Mouse (Mus musculus): ENCODE measurements at regions not wholly inside any gene's neighbourhood (a gene's known extent, or its start where the extent isn't known, plus 50 kb on each side); places are given as distances from the start of the nearest gene placed in this dataset.

GRCm38 (mm10) chr8:89303326-89303725 lies 259.4 kb upstream of the Sall1 start:
- no peak for ATAC-seq (ENCODE audit: low read depth)
- Histone ChIP-seq H3K27me3 (ENCODE audit: control insufficient read depth, insufficient read depth, low read depth, low read length) (no peaks in the 10 kb centered on the region), H3K9ac (ENCODE audit: low read depth, low read length) (no peak overlapping the region), H3K4me1 (ENCODE audit: control insufficient read depth, low read depth, low read length) (no peaks in the 10 kb centered on the region), H3K9me3 (replicated peaks; ENCODE audit: control insufficient read depth, low read length) (no peaks in the 10 kb centered on the region), H3K4me2 (ENCODE audit: low read depth, low read length) (no peak overlapping the region), H3K27ac (ENCODE audit: low read length) (no peak overlapping the region), H3K36me3 (ENCODE audit: control insufficient read depth, insufficient read depth) (no peaks in the 10 kb centered on the region), H3K4me3 (ENCODE audit: low read depth, low read length) (no peak overlapping the region)
- WGBS (ENCODE audit: insufficient replicate concordance): 56% methylated on average over 4 of the region's 4 CpGs

GRCm38 (mm10) chr8:89299637-89300036 lies 255.7 kb upstream of the Sall1 start:
- H3K36me3 ChIP-seq (ENCODE audit: control insufficient read depth, insufficient read depth): no peaks in the 10 kb centered on the region
- H3K4me1 ChIP-seq (ENCODE audit: control insufficient read depth, low read depth, low read length): no peaks in the 10 kb centered on the region
- 73% methylated on average over 4 of the region's 4 CpGs for WGBS (ENCODE audit: insufficient replicate concordance)
- no peak overlapping the region for H3K4me3 ChIP-seq (ENCODE audit: low read depth, low read length)
- H3K9me3 ChIP-seq (replicated peaks; ENCODE audit: control insufficient read depth, low read length): no peaks in the 10 kb centered on the region
- H3K27me3 ChIP-seq (ENCODE audit: control insufficient read depth, insufficient read depth, low read depth, low read length): no peaks in the 10 kb centered on the region
- no peak overlapping the region for H3K9ac ChIP-seq (ENCODE audit: low read depth, low read length)
- H3K27ac ChIP-seq (ENCODE audit: low read length): no peak overlapping the region
- H3K4me2 ChIP-seq (ENCODE audit: low read depth, low read length): no peak overlapping the region
- no peak for ATAC-seq (ENCODE audit: low read depth)

- H3K9me3 ChIP-seq (replicated peaks; ENCODE audit: control insufficient read depth, low read length): no peaks in the 10 kb centered on the region
- H3K4me1 ChIP-seq (ENCODE audit: control insufficient read depth, low read depth, low read length): no peaks in the 10 kb centered on the region
- WGBS (ENCODE audit: insufficient replicate concordance): 61% methylated on average over 5 of the region's 5 CpGs
- H3K4me3 ChIP-seq (ENCODE audit: low read depth, low read length): no peak overlapping the region
- no peak overlapping the region for H3K27ac ChIP-seq (ENCODE audit: low read length)
- H3K36me3 ChIP-seq (ENCODE audit: control insufficient read depth, insufficient read depth): no peaks in the 10 kb centered on the region
- no peak overlapping the region for H3K4me2 ChIP-seq (ENCODE audit: low read depth, low read length)
- H3K9ac ChIP-seq (ENCODE audit: low read depth, low read length): no peak overlapping the region
- no peaks in the 10 kb centered on the region for H3K27me3 ChIP-seq (ENCODE audit: control insufficient read depth, insufficient read depth, low read depth, low read length)
- ATAC-seq (ENCODE audit: low read depth): no peak
Measured at GRCm38 (mm10) chr8:89295686-89296085, 251.7 kb upstream of the Sall1 start.

- H3K4me1 ChIP-seq (ENCODE audit: control insufficient read depth, low read depth, low read length): no peaks in the 10 kb centered on the region; the same call in 1 of the 2 replicates
- H3K4me2 ChIP-seq (ENCODE audit: low read depth, low read length): no peak overlapping the region
- H3K36me3 ChIP-seq (ENCODE audit: control insufficient read depth, insufficient read depth): no peaks in the 10 kb centered on the region
- no peaks in the 10 kb centered on the region for H3K9me3 ChIP-seq (replicated peaks; ENCODE audit: control insufficient read depth, low read length)
- no peaks in the 10 kb centered on the region for H3K27me3 ChIP-seq (ENCODE audit: control insufficient read depth, insufficient read depth, low read depth, low read length)
- WGBS (ENCODE audit: insufficient replicate concordance): 23% methylated on average over 5 of the region's 5 CpGs
- H3K9ac ChIP-seq (ENCODE audit: low read depth, low read length): no peak overlapping the region
- no peak overlapping the region for H3K27ac ChIP-seq (ENCODE audit: low read length)
- H3K4me3 ChIP-seq (ENCODE audit: low read depth, low read length): no peak overlapping the region
- ATAC-seq (ENCODE audit: low read depth): no peak
Measured at GRCm38 (mm10) chr8:89289017-89289416, 245.1 kb upstream of the Sall1 start.

- Histone ChIP-seq H3K27me3 (ENCODE audit: control insufficient read depth, insufficient read depth, low read depth, low read length) (no peaks in the 10 kb centered on the region), H3K9me3 (replicated peaks; ENCODE audit: control insufficient read depth, low read length) (no peaks in the 10 kb centered on the region), H3K36me3 (ENCODE audit: control insufficient read depth, insufficient read depth) (no peaks in the 10 kb centered on the region), H3K4me2 (ENCODE audit: low read depth, low read length) (no peak overlapping the region), H3K4me3 (ENCODE audit: low read depth, low read length) (no peak overlapping the region), H3K27ac (ENCODE audit: low read length) (no peak overlapping the region), H3K4me1 (ENCODE audit: control insufficient read depth, low read depth, low read length) (no peaks in the 10 kb centered on the region; the same call in 1 of the 2 replicates), H3K9ac (ENCODE audit: low read depth, low read length) (no peak overlapping the region)
- ATAC-seq (ENCODE audit: low read depth): no peak
- WGBS (ENCODE audit: insufficient replicate concordance): 66% methylated on average over 14 of the region's 14 CpGs
Measured at GRCm38 (mm10) chr8:89284871-89285564, 241.1 kb upstream of the Sall1 start.

GRCm38 (mm10) chr8:89283105-89284096 lies 239.4 kb upstream of the Sall1 start:
- Histone ChIP-seq H3K9ac (ENCODE audit: low read depth, low read length) (no peak overlapping the region), H3K36me3 (ENCODE audit: control insufficient read depth, insufficient read depth) (no peaks in the 10 kb centered on the region), H3K4me1 (ENCODE audit: control insufficient read depth, low read depth, low read length) (no peaks in the 10 kb centered on the region; the same call in 1 of the 2 replicates), H3K9me3 (replicated peaks; ENCODE audit: control insufficient read depth, low read length) (no peaks in the 10 kb centered on the region), H3K27me3 (ENCODE audit: control insufficient read depth, insufficient read depth, low read depth, low read length) (no peaks in the 10 kb centered on the region), H3K27ac (ENCODE audit: low read length) (no peak overlapping the region), H3K4me2 (ENCODE audit: low read depth, low read length) (no peak overlapping the region), H3K4me3 (ENCODE audit: low read depth, low read length) (no peak overlapping the region)
- no peak for ATAC-seq (ENCODE audit: low read depth)
- 70% methylated on average over 17 of the region's 17 CpGs for WGBS (ENCODE audit: insufficient replicate concordance)

GRCm38 (mm10) chr8:89279844-89280243 lies 235.9 kb upstream of the Sall1 start:
- 40% methylated on average over 3 of the region's 3 CpGs for WGBS (ENCODE audit: insufficient replicate concordance)
- Histone ChIP-seq H3K4me2 (ENCODE audit: low read depth, low read length) (no peak overlapping the region), H3K4me1 (ENCODE audit: control insufficient read depth, low read depth, low read length) (no peaks in the 10 kb centered on the region; the same call in 1 of the 2 replicates), H3K36me3 (ENCODE audit: control insufficient read depth, insufficient read depth) (no peaks in the 10 kb centered on the region), H3K9ac (ENCODE audit: low read depth, low read length) (no peak overlapping the region), H3K4me3 (ENCODE audit: low read depth, low read length) (no peak overlapping the region), H3K27ac (ENCODE audit: low read length) (peak overlapping the region; percentile 53; the same call in 1 of the 2 replicates), H3K27me3 (ENCODE audit: control insufficient read depth, insufficient read depth, low read depth, low read length) (no peaks in the 10 kb centered on the region), H3K9me3 (replicated peaks; ENCODE audit: control insufficient read depth, low read length) (no peaks in the 10 kb centered on the region)
- ATAC-seq (ENCODE audit: low read depth): peak; percentile 89

GRCm38 (mm10) chr8:89279142-89279541 lies 235.2 kb upstream of the Sall1 start:
- Histone ChIP-seq H3K4me2 (ENCODE audit: low read depth, low read length) (no peak overlapping the region), H3K27ac (ENCODE audit: low read length) (peak overlapping the region; percentile 14; the same call in 1 of the 2 replicates), H3K27me3 (ENCODE audit: control insufficient read depth, insufficient read depth, low read depth, low read length) (no peaks in the 10 kb centered on the region), H3K36me3 (ENCODE audit: control insufficient read depth, insufficient read depth) (no peaks in the 10 kb centered on the region), H3K9ac (ENCODE audit: low read depth, low read length) (no peak overlapping the region), H3K9me3 (replicated peaks; ENCODE audit: control insufficient read depth, low read length) (no peaks in the 10 kb centered on the region), H3K4me3 (ENCODE audit: low read depth, low read length) (no peak overlapping the region), H3K4me1 (ENCODE audit: control insufficient read depth, low read depth, low read length) (no peaks in the 10 kb centered on the region)
- no peak for ATAC-seq (ENCODE audit: low read depth)
- WGBS (ENCODE audit: insufficient replicate concordance): 50% methylated on average over 6 of the region's 6 CpGs

GRCm38 (mm10) chr8:89273276-89273675 lies 229.3 kb upstream of the Sall1 start:
- 32% methylated on average over 4 of the region's 4 CpGs for WGBS (ENCODE audit: insufficient replicate concordance)
- ATAC-seq (ENCODE audit: low read depth): no peak
- no peaks in the 10 kb centered on the region for H3K9me3 ChIP-seq (replicated peaks; ENCODE audit: control insufficient read depth, low read length)
- no peak overlapping the region for H3K9ac ChIP-seq (ENCODE audit: low read depth, low read length)
- H3K27me3 ChIP-seq (ENCODE audit: control insufficient read depth, insufficient read depth, low read depth, low read length): no peaks in the 10 kb centered on the region; the same call in 1 of the 2 replicates
- no peak overlapping the region for H3K4me3 ChIP-seq (ENCODE audit: low read depth, low read length)
- no peaks in the 10 kb centered on the region for H3K36me3 ChIP-seq (ENCODE audit: control insufficient read depth, insufficient read depth)
- H3K27ac ChIP-seq (ENCODE audit: low read length): no peak overlapping the region
- H3K4me2 ChIP-seq (ENCODE audit: low read depth, low read length): no peak overlapping the region
- no peaks in the 10 kb centered on the region for H3K4me1 ChIP-seq (ENCODE audit: control insufficient read depth, low read depth, low read length)
